In the genomic region with DNA sequence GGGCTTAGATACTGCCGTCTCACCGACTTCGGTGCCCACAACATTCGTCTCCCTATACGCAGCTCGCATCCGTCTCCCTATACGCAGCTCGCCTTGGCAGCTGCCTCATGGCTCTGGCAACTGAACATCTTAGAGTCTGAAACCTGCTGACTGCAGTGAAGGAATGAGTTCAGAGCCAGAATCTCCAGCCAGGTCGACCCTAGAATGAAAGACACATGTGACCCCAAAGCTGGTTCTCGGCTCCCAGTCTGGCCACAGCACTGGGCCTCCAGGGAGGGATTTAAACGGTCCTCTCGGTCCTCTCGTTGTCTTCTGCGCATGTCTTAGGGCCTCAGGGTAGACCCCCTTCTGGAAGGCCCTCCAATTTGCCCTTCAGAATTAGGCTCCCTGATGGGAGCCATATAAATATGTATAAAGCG, we compare ENCODE assay signal across 11 mouse cellular contexts.
A peak's percentile ranks its signal among the peaks of the same experiment; 100 is the strongest.
DNase-seq lines count a peak whose midpoint lies in the region; ATAC-seq and TF ChIP-seq lines count a peak whose summit lies in the region.
"Had no signal": no experiment of that assay in that cellular context is flagged by ENCODE, and none has a peak within 500 bp of the region (broad histone marks: within the 10 kb centered on the region; RNA-seq: fewer than 3 reads in every experiment).

No protein-coding gene starts in this region.

- H3K27me3 ChIP-seq in forebrain, embryonic 16.5 days (replicated peaks; ENCODE audit: control insufficient read depth, insufficient read depth, low read length): no peaks in the 10 kb centered on the region
- peaks cover 7% of the 10 kb centered on the region; the same call in 1 of the 2 replicates for H3K27me3 ChIP-seq in midbrain, embryonic 10.5 days (ENCODE audit: low read depth, poor library complexity, severe bottlenecking)
- no peaks in the 10 kb centered on the region for H3K27me3 ChIP-seq in cerebellum, adult 2 months (ENCODE audit: control insufficient read depth, insufficient read depth, low read length)

- TF ChIP-seq CTCF in cerebellum, adult 2 months (IDR thresholded peaks at IDR 0.05; ENCODE audit: borderline replicate concordance, insufficient read depth, low read depth, low read length): no peak

- no peaks in the 10 kb centered on the region for H3K36me3 ChIP-seq in forebrain, embryonic 16.5 days (ENCODE audit: control insufficient read depth, insufficient read depth)
- H3K36me3 ChIP-seq in midbrain, embryonic 10.5 days: no peaks in the 10 kb centered on the region

- H3K4me2 ChIP-seq in forebrain, embryonic 16.5 days (ENCODE audit: low read length): peak overlapping the region; percentile 39

- H3K9ac ChIP-seq in forebrain, embryonic 16.5 days (replicated peaks; ENCODE audit: low read depth, low read length): peak overlapping the region; percentile 5; the same call in 1 of the 2 replicates

- ATAC-seq in forebrain, embryonic 16.5 days: peak; percentile 66
- ATAC-seq: lung, postnatal 0 days had no signal

- H3K27ac ChIP-seq in forebrain, embryonic 16.5 days (ENCODE audit: low read length): no peak overlapping the region
- peak overlapping the region; percentile 65 for H3K27ac ChIP-seq in midbrain, embryonic 10.5 days (replicated peaks)
- no peak overlapping the region for H3K27ac ChIP-seq in cerebellum, adult 2 months (ENCODE audit: insufficient read depth, low read length)

- WGBS in forebrain, embryonic 16.5 days: 14% methylated on average over 16 of the region's 16 CpGs
- 54% methylated on average over 16 of the region's 16 CpGs for WGBS in midbrain, embryonic 10.5 days
- 9% methylated on average over 16 of the region's 16 CpGs for WGBS in cerebellum, adult 2 months

- no peaks in the 10 kb centered on the region for H3K9me3 ChIP-seq in forebrain, embryonic 16.5 days (ENCODE audit: control insufficient read depth, low read length)
- no peaks in the 10 kb centered on the region for H3K9me3 ChIP-seq in midbrain, embryonic 10.5 days (replicated peaks)

- peak; percentile 23 for DNase-seq in right cerebral cortex, postnatal 4 days
- no peak for DNase-seq in right cerebral cortex, postnatal 36 days (ENCODE audit: low spot score in 2 of 2)
- DNase-seq in midbrain, embryonic 10.5 days (ENCODE audit: low spot score): peak; percentile 47
- DNase-seq in adipocyte (ENCODE audit: low spot score): no peak
- DNase-seq in natural killer cell, adult 2 months (ENCODE audit: low spot score in 2 of 2): no peak
- DNase-seq in cerebellum, adult 2 months: no peak
- DNase-seq: heart, adult 18-20 months; kidney, adult 8-10 months; thymus, postnatal 14 days had no signal

- TF ChIP-seq POLR2A in cerebellum, adult 2 months (IDR thresholded peaks at IDR 0.05; ENCODE audit: borderline replicate concordance, insufficient read depth, low read length): no peak

- no peak overlapping the region; the same call in 1 of the 2 replicates for H3K4me3 ChIP-seq in forebrain, embryonic 16.5 days (replicated peaks; ENCODE audit: low read length)
- no peak overlapping the region for H3K4me3 ChIP-seq in midbrain, embryonic 10.5 days
- H3K4me3 ChIP-seq in cerebellum, adult 2 months (replicated peaks; ENCODE audit: insufficient read depth, low read depth, low read length): no peak overlapping the region

- H3K4me1 ChIP-seq in forebrain, embryonic 16.5 days (replicated peaks; ENCODE audit: control insufficient read depth, insufficient read depth, low read length): peaks cover 18% of the 10 kb centered on the region
- H3K4me1 ChIP-seq in midbrain, embryonic 10.5 days: peaks cover 17% of the 10 kb centered on the region
- no peaks in the 10 kb centered on the region for H3K4me1 ChIP-seq in cerebellum, adult 2 months (ENCODE audit: control insufficient read depth, insufficient read depth, low read length)

Comparison
In these comparisons a context has a peak if more than half of its experiments do, and no peak if none do; other contexts are left out.
1. DNase-seq: peak in right cerebral cortex, postnatal 4 days (single experiment) and midbrain, embryonic 10.5 days (single experiment); none in right cerebral cortex, postnatal 36 days (0 of 2), adipocyte (single experiment), natural killer cell, adult 2 months (0 of 2) and cerebellum, adult 2 months (0 of 2).